Mouse (Mus musculus) sigmoid colon, adult 10 weeks (tissue): ENCODE measurements around the gene Cytl1. TPM values are rescaled to one million over a fixed set of nuclear protein-coding genes. Genes with fewer than 3 reads are reported as not detected.

Source experiments
- polyA plus RNA-seq: library from polyadenylated mRNA; stranded (reverse); fragments of 350-450 nt; fragmentation: Illumina TruSeq; extraction: RNeasy Lipid Tissue Mini Kit (QIAGEN cat#74804); gene quantifications from one replicate; pipeline ENCODE4 v1.2.3, GENCODE M21; 2014; ENCODE audit warnings: low read depth, low replicate concordance

Cytl1 gene
- 3.8 TPM for polyA plus RNA-seq

DNA sequence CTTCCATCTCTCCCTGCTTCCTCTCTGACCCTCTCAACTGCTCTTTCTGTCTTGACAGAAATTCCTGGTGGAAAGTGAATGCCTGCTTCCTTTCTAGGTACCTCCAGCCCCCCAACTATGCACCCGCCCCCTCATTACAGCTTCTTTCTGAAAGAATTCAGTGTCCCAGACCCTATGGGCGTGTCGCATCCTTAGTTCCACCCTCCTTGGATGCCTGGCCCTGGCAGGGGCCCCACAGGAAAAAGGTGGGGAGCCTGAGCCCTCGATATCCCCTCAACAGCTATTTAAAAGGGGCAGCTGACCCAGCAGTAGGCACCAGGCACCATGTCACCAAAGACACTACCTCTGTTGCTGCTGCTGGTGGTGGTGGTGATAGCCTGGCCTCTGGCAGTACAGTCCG is at the start of gene Cytl1:
TSS of gene Cytl1 (plus strand) at position 296 of the 400 bp plus-strand sequence.

DNA sequence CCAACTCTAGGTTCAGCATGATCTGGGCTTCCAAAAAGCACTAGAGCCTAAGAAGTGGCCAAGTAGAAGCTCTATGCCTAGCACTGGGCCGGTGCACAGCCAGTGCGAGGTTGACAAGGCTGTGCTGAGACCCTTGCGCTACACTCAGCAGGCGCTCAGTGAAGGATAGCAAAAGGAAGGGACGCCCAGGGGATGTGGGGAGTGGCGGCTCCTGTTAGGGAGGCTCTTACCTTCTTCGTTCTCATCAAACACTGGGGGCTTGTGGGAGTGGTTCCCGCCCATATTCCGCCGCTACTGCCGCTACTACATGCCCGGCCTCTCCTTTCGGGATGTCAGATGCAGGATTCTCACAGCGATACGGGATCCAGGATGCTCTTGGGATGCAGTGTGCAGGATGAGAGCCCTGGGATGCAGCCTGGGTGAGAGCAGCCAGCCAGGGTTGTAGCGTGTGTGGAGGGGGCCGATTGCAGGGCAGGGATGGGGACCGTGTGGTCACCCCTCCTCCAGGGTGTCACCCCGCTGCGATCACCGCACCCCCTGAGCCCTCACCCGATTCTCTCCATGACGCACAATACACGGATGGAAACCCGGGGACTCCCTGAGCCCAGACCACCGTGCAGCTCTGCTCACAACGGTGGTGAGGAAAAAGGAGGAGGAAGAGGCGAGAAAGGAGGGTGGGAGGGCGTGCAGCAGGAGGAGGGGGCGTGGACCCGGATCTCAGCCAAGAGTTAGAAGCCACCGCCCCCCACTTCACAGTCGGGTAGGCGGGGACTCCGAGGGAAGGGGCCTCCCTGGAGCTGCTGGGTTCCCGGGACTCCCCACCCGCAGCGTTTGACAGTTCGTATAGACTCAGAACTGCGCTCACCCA is 18.6 kb upstream of the Cytl1 start, which contains the start of gene Stk32b:
TSS of gene Stk32b (minus strand) at position 667 of the 868 bp plus-strand sequence.

Other genes with a start within 250 kb of the Cytl1 start
- not detected for gene Stk32b, start 18.3 kb upstream of the Cytl1 start, polyA plus RNA-seq
- not detected for gene Msx1, start 89.1 kb downstream of the Cytl1 start, polyA plus RNA-seq